Mouse (Mus musculus) kidney, adult 2 months (tissue): Measurements from ENCODE around the gene Krt82.

ENCODE experiments used
- CTCF ChIP-seq: fragments of 200-500 bp; conservative IDR thresholded peaks from 2 replicates; pipeline ENCODE4 v1.5.1; 2011; ENCODE audit warnings: low read depth, mild to moderate bottlenecking, control low read depth, low read length, moderate library complexity, mixed read lengths; ENCODE audit not compliant: insufficient read depth, insufficient read length
- POLR2A ChIP-seq: fragments of 200-500 bp; IDR thresholded peaks from one replicate; pipeline ENCODE4 v1.6.1; 2011; ENCODE audit warnings: low read depth, low read length, control low read depth

- peak; percentile 65 for TF ChIP-seq CTCF
- TF ChIP-seq POLR2A: no peak
Observed at GRCm38 (mm10) chr15:101497181-101497580, 53.3 kb downstream of the Krt82 start.
